Comparison of ENCODE assay signal across 8 mouse cellular contexts in genomic region chr8:124896010-124896631, GRCm38 (mm10). TPM values are rescaled to one million over a fixed set of nuclear protein-coding genes. Genes with fewer than 3 reads are reported as not detected.
DNase-seq lines count a peak whose midpoint lies in the region; ATAC-seq and TF ChIP-seq lines count a peak whose summit lies in the region.

No protein-coding gene starts in this region.

- 0 out of 2 replicates have a peak, but pooled peaks have one; percentile 30 for TF ChIP-seq EP300 in lung, postnatal 0 days (IDR thresholded peaks at IDR 0.05)

- DNase-seq in adrenal gland, adult 18-20 months (ENCODE audit: low spot score in 2 of 2): peak; percentile 15 to 33
- no peak for DNase-seq in adrenal gland, adult 8-10 months
- DNase-seq in lung, postnatal 0 days (ENCODE audit: low spot score): no peak
- DNase-seq in lung, postnatal 36 days: no peak
- no peak for DNase-seq in hindbrain, embryonic 10.5 days (ENCODE audit: low spot score)
- DNase-seq in midbrain, embryonic 10.5 days (ENCODE audit: low spot score): peak; percentile 14
- DNase-seq in gastrocnemius, postnatal 36 days: no peak
- no peak for DNase-seq in urinary bladder, postnatal 25 days (ENCODE audit: low spot score)

- WGBS in lung, postnatal 0 days: 46% methylated on average over 24 of the region's 26 CpGs
- 88% methylated on average over 26 of the region's 26 CpGs for WGBS in hindbrain, embryonic 10.5 days
- 90% methylated on average over 26 of the region's 26 CpGs for WGBS in midbrain, embryonic 10.5 days

- peak overlapping the region; percentile 99 for H3K4me2 ChIP-seq in lung, postnatal 0 days (replicated peaks; ENCODE audit: low read depth, low read length)

- peak overlapping the region; percentile 19 for H3K9ac ChIP-seq in lung, postnatal 0 days (replicated peaks; ENCODE audit: low read depth)

- H3K9me3 ChIP-seq in lung, postnatal 0 days (ENCODE audit: low read length): no peaks in the 10 kb centered on the region
- no peaks in the 10 kb centered on the region for H3K9me3 ChIP-seq in hindbrain, embryonic 10.5 days
- H3K9me3 ChIP-seq in midbrain, embryonic 10.5 days (replicated peaks): no peaks in the 10 kb centered on the region

- peak; percentile 13; the same call in 1 of the 2 replicates for TF ChIP-seq CTCF in lung, postnatal 0 days (IDR thresholded peaks at IDR 0.05)

- H3K4me3 ChIP-seq in lung, postnatal 0 days (ENCODE audit: low read depth, low read length): peak overlapping the region; percentile 86
- H3K4me3 ChIP-seq in hindbrain, embryonic 10.5 days: peak overlapping the region; percentile 99
- H3K4me3 ChIP-seq in midbrain, embryonic 10.5 days: peak overlapping the region; percentile 97

- peak; percentile 72 for ATAC-seq in lung, postnatal 0 days

- peaks cover 5% of the 10 kb centered on the region; the same call in 1 of the 2 replicates for H3K4me1 ChIP-seq in lung, postnatal 0 days (ENCODE audit: insufficient read depth, low read depth, low read length)
- peaks cover 30% of the 10 kb centered on the region for H3K4me1 ChIP-seq in hindbrain, embryonic 10.5 days (replicated peaks)
- H3K4me1 ChIP-seq in midbrain, embryonic 10.5 days: peaks cover 34% of the 10 kb centered on the region

- peak overlapping the region; percentile 52 for H3K27ac ChIP-seq in lung, postnatal 0 days (ENCODE audit: low read length)
- no peak overlapping the region; the same call in 1 of the 2 replicates for H3K27ac ChIP-seq in hindbrain, embryonic 10.5 days
- 0 out of 2 replicates have a peak overlapping the region, but pooled peaks have one; percentile 86 for H3K27ac ChIP-seq in midbrain, embryonic 10.5 days (replicated peaks)

- H3K27me3 ChIP-seq in lung, postnatal 0 days (replicated peaks; ENCODE audit: insufficient read depth, low read length): no peaks in the 10 kb centered on the region
- no peaks in the 10 kb centered on the region for H3K27me3 ChIP-seq in hindbrain, embryonic 10.5 days (ENCODE audit: insufficient read depth, poor library complexity, severe bottlenecking)
- no peaks in the 10 kb centered on the region for H3K27me3 ChIP-seq in midbrain, embryonic 10.5 days (ENCODE audit: low read depth, poor library complexity, severe bottlenecking)

- intact Hi-C loops in gastrocnemius, postnatal 36 days (cut with DNase I): loop anchor here (2.0 to 5.0 kb wide), 4 partner anchors 29 to 141 kb away; partner anchors contain the start of genes Egln1 and Tsnax

- H3K36me3 ChIP-seq in lung, postnatal 0 days (ENCODE audit: insufficient read depth, low read length): peaks cover 11% of the 10 kb centered on the region; the same call in 1 of the 2 replicates
- peaks cover 75% of the 10 kb centered on the region for H3K36me3 ChIP-seq in hindbrain, embryonic 10.5 days
- peaks cover 60% of the 10 kb centered on the region for H3K36me3 ChIP-seq in midbrain, embryonic 10.5 days

RNA-seq across cellular contexts. Expression of gene Exoc8, which starts 1.4 kb away (rescaled TPM):
- total RNA-seq in adrenal gland, adult 18-20 months (2021): 10 to 100 TPM; 23.1 to 25.2 TPM
- 10 to 100 TPM; 22.1 to 28.1 (median 25.0) TPM for total RNA-seq in adrenal gland, adult 8-10 months (2022)
- 7.0 and 7.7 TPM in 2 replicates for polyA plus RNA-seq in lung, postnatal 0 days (2015; fragmentation: Nextera tagmentation; extraction: Ambion mirVana)
- 8.4 and 9.5 TPM in 2 replicates for polyA plus RNA-seq in hindbrain, embryonic 10.5 days (2016; fragmentation: Nextera tagmentation; extraction: Ambion mirVana)
- 8.4 and 9.6 TPM in 2 replicates for polyA plus RNA-seq in midbrain, embryonic 10.5 days (2016; fragmentation: Nextera tagmentation; extraction: Ambion mirVana)
- 1 to 10 TPM; 6.3 to 8.0 TPM for total RNA-seq in gastrocnemius, postnatal 36 days (2021)

RNA-seq across cellular contexts. Expression of gene Sprtn, which starts 1.6 kb away (rescaled TPM):
- total RNA-seq in adrenal gland, adult 18-20 months (2021): 10 to 100 TPM; 18.9 to 19.3 TPM
- 10 to 100 TPM; 19.4 to 23.6 (median 21.5) TPM for total RNA-seq in adrenal gland, adult 8-10 months (2022)
- 6.9 TPM in 2 replicates for polyA plus RNA-seq in lung, postnatal 0 days (2015; fragmentation: Nextera tagmentation; extraction: Ambion mirVana)
- polyA plus RNA-seq in hindbrain, embryonic 10.5 days (2016; fragmentation: Nextera tagmentation; extraction: Ambion mirVana): 11.0 and 11.7 TPM in 2 replicates
- polyA plus RNA-seq in midbrain, embryonic 10.5 days (2016; fragmentation: Nextera tagmentation; extraction: Ambion mirVana): 10.6 and 14.7 TPM in 2 replicates
- total RNA-seq in gastrocnemius, postnatal 36 days (2021): 1 to 10 TPM; 5.0 to 6.9 TPM

RNA-seq across cellular contexts. Expression of gene 2810004N23Rik, which starts 33.2 kb away (rescaled TPM):
- total RNA-seq in adrenal gland, adult 18-20 months (2021): 10 to 100 TPM; 22.8 to 28.4 TPM
- 10 to 100 TPM; 27.5 to 31.3 (median 29.2) TPM for total RNA-seq in adrenal gland, adult 8-10 months (2022)
- 18.0 and 18.2 TPM in 2 replicates for polyA plus RNA-seq in lung, postnatal 0 days (2015; fragmentation: Nextera tagmentation; extraction: Ambion mirVana)
- polyA plus RNA-seq in hindbrain, embryonic 10.5 days (2016; fragmentation: Nextera tagmentation; extraction: Ambion mirVana): 51.4 and 71.3 TPM in 2 replicates
- 61.7 and 72.1 TPM in 2 replicates for polyA plus RNA-seq in midbrain, embryonic 10.5 days (2016; fragmentation: Nextera tagmentation; extraction: Ambion mirVana)
- total RNA-seq in gastrocnemius, postnatal 36 days (2021): 10 to 100 TPM; 25.5 to 27.5 TPM

RNA-seq across cellular contexts. Expression of gene Gnpat, which starts 33.3 kb away (rescaled TPM):
- 100 to 1,000 TPM in 1 of 2 experiments, 10 to 100 TPM in 1; 94.9 to 110 TPM for total RNA-seq in adrenal gland, adult 18-20 months (2021)
- total RNA-seq in adrenal gland, adult 8-10 months (2022): 100 to 1,000 TPM in 3 of 4 experiments, 10 to 100 TPM in 1; 93.8 to 131 (median 107) TPM
- polyA plus RNA-seq in lung, postnatal 0 days (2015; fragmentation: Nextera tagmentation; extraction: Ambion mirVana): 67.8 and 71.5 TPM in 2 replicates
- 143 and 147 TPM in 2 replicates for polyA plus RNA-seq in hindbrain, embryonic 10.5 days (2016; fragmentation: Nextera tagmentation; extraction: Ambion mirVana)
- polyA plus RNA-seq in midbrain, embryonic 10.5 days (2016; fragmentation: Nextera tagmentation; extraction: Ambion mirVana): 149 and 156 TPM in 2 replicates
- total RNA-seq in gastrocnemius, postnatal 36 days (2021): 100 to 1,000 TPM; 146 to 148 TPM

RNA-seq across cellular contexts. Expression of gene Egln1, which starts 53.0 kb away (rescaled TPM):
- 10 to 100 TPM; 70.9 to 90.0 TPM for total RNA-seq in adrenal gland, adult 18-20 months (2021)
- total RNA-seq in adrenal gland, adult 8-10 months (2022): 10 to 100 TPM; 48.2 to 56.7 (median 50.9) TPM
- polyA plus RNA-seq in lung, postnatal 0 days (2015; fragmentation: Nextera tagmentation; extraction: Ambion mirVana): 7.7 and 8.8 TPM in 2 replicates
- polyA plus RNA-seq in hindbrain, embryonic 10.5 days (2016; fragmentation: Nextera tagmentation; extraction: Ambion mirVana): 10.1 and 12.2 TPM in 2 replicates
- polyA plus RNA-seq in midbrain, embryonic 10.5 days (2016; fragmentation: Nextera tagmentation; extraction: Ambion mirVana): 11.9 and 12.3 TPM in 2 replicates
- 100 to 1,000 TPM; 140 to 151 TPM for total RNA-seq in gastrocnemius, postnatal 36 days (2021)

Comparison
In these comparisons a context has a peak if more than half of its experiments do, and no peak if none do; other contexts are left out.
1. DNase-seq: peak in adrenal gland, adult 18-20 months (2 of 2) and midbrain, embryonic 10.5 days (single experiment); none in adrenal gland, adult 8-10 months (single experiment), lung, postnatal 0 days (single experiment), lung, postnatal 36 days (single experiment), hindbrain, embryonic 10.5 days (single experiment), gastrocnemius, postnatal 36 days (0 of 2) and urinary bladder, postnatal 25 days (single experiment).
2. Peak in every context shown above with its lines, with median percentiles within 50 percentile points of each other: H3K4me3 ChIP-seq.